Mouse (Mus musculus): ENCODE measurements at regions not wholly inside any gene's neighbourhood (a gene's known extent, or its start where the extent isn't known, plus 50 kb on each side); places are given as distances from the start of the nearest gene placed in this dataset.

DNA sequence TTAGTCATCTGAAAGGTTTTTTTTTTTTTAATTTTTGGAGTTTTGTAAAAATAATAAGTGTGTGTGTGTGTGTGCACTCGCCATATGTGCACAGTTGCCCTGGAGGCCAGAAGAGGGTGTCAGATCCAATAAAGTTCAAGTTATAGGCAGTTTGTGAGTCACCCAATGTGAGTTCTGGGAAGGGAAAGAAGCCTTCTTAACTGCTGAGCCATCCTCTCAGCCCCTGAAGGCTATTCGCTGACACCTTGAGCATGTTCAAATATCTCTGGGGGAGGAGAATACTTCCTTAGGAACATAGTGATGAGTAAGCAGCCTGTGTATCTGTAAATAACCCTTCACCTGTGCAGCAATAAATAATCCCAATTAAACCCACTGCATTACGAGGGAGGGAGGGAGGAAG is 177.1 kb upstream of the Trib2 start:
- TF ChIP-seq POLR2A (IDR thresholded peaks at IDR 0.05; ENCODE audit: borderline replicate concordance, insufficient read depth, low read length) (no peak), CTCF (IDR thresholded peaks at IDR 0.05; ENCODE audit: borderline replicate concordance, insufficient read depth, low read depth, low read length) (no peak)
